Mouse (Mus musculus): ENCODE data around the gene Tamm41. TPM values are rescaled to one million over a fixed set of nuclear protein-coding genes. Genes with fewer than 3 reads are reported as not detected.

Tamm41 gene
- polyA plus RNA-seq, 2 experiments = 16.0 to 27.3 TPM

DNA sequence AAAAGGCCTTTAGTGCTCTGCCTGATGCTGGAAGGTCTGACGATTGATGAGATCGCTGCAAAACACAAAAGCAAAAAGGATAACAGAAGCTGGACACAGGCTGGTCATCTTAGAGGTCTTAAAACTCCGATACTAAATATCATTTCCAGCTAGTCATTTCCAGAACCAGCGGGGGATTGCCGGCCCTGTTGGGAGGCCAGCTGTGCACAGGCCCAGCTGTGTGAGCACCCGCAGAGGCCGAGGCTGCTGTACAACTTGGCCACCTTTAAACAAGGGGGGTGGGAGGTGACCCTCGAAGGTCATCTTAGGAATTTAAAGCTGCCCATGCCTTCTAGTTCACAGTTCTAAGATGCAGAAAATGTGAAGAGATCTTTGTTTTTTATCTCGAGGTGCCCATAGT is 26.9 kb downstream of the Tamm41 start:
- no peaks in the 10 kb centered on the region; the same call in 1 of the 2 replicates for H3K36me3 ChIP-seq (replicated peaks; ENCODE audit: control insufficient read depth, insufficient read depth, low read depth)
- no peak overlapping the region for H3K4me2 ChIP-seq (ENCODE audit: low read depth)
- H3K9ac ChIP-seq (replicated peaks) = no peak overlapping the region
- H3K4me1 ChIP-seq (replicated peaks; ENCODE audit: control insufficient read depth in 2 of 2, insufficient read depth in 2 of 2, low read length in 1 of 2) = no peaks in the 10 kb centered on the region
- ATAC-seq (ENCODE audit: insufficient read depth) (no peak), DNase-seq (ENCODE audit: low read depth in 3 of 3, low spot score in 3 of 3) (no peak)
- H3K27ac ChIP-seq = no peak overlapping the region
- WGBS (ENCODE audit: insufficient replicate concordance) = 76% methylated on average over 9 of the region's 9 CpGs
- no peak for TF ChIP-seq CTCF (IDR thresholded peaks at IDR 0.05; ENCODE audit: low read depth)
- no peak for TF ChIP-seq EP300 (IDR thresholded peaks at IDR 0.05; ENCODE audit: low read depth)
- no peaks in the 10 kb centered on the region for H3K27me3 ChIP-seq (ENCODE audit: control insufficient read depth, insufficient read depth, low read length)
- no peaks in the 10 kb centered on the region for H3K9me3 ChIP-seq (ENCODE audit: control insufficient read depth, low read length)
- no peak overlapping the region for H3K4me3 ChIP-seq (ENCODE audit: insufficient read depth in 1 of 2, low read depth in 2 of 2, low read length in 2 of 2)

GRCm38 (mm10) chr6:115010304-115010703 is 27.4 kb downstream of the Tamm41 start:
- TF ChIP-seq EP300 (IDR thresholded peaks at IDR 0.05; ENCODE audit: low read depth) (no peak), CTCF (IDR thresholded peaks at IDR 0.05; ENCODE audit: low read depth) (no peak)
- no peaks in the 10 kb centered on the region for H3K4me1 ChIP-seq (replicated peaks; ENCODE audit: control insufficient read depth in 2 of 2, insufficient read depth in 2 of 2, low read length in 1 of 2)
- no peak overlapping the region for H3K9ac ChIP-seq (replicated peaks)
- H3K4me3 ChIP-seq (ENCODE audit: insufficient read depth in 1 of 2, low read depth in 2 of 2, low read length in 2 of 2) = no peak overlapping the region
- DNase-seq (ENCODE audit: low read depth in 3 of 3, low spot score in 3 of 3) = no peak
- no peaks in the 10 kb centered on the region for H3K9me3 ChIP-seq (ENCODE audit: control insufficient read depth, low read length)
- H3K4me2 ChIP-seq (ENCODE audit: low read depth) = no peak overlapping the region
- H3K27ac ChIP-seq = no peak overlapping the region
- ATAC-seq (ENCODE audit: insufficient read depth) = no peak
- 79% methylated on average over 9 of the region's 9 CpGs for WGBS (ENCODE audit: insufficient replicate concordance)
- no peaks in the 10 kb centered on the region for H3K27me3 ChIP-seq (ENCODE audit: control insufficient read depth, insufficient read depth, low read length)
- H3K36me3 ChIP-seq (replicated peaks; ENCODE audit: control insufficient read depth, insufficient read depth, low read depth) = no peaks in the 10 kb centered on the region; the same call in 1 of the 2 replicates

DNA sequence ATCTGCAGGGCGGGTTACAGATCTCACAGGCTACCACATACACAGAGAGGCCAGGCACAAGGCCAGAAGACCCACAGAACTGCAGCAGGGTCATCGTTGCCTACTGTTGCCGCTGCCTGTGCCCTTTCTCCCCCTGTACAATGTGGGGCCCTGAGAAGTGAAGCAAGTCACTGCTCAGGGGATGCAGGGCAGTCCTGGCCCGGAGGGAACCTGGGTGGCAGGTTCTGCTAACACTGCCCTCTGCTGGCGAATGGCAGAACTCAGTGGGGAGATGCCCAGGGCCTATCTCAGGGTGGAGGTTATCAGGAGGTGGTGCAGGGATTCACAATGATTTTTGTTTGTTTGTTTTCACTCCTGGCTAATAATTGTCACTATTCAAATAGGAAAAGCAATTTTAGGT is 29.9 kb downstream of the Tamm41 start:
- Histone ChIP-seq H3K27me3 (ENCODE audit: control insufficient read depth, insufficient read depth, low read length) (no peaks in the 10 kb centered on the region), H3K4me1 (replicated peaks; ENCODE audit: control insufficient read depth in 2 of 2, insufficient read depth in 2 of 2, low read length in 1 of 2) (no peaks in the 10 kb centered on the region), H3K4me3 (ENCODE audit: insufficient read depth in 1 of 2, low read depth in 2 of 2, low read length in 2 of 2) (no peak overlapping the region), H3K9ac (replicated peaks) (no peak overlapping the region), H3K36me3 (replicated peaks; ENCODE audit: control insufficient read depth, insufficient read depth, low read depth) (no peaks in the 10 kb centered on the region), H3K4me2 (ENCODE audit: low read depth) (no peak overlapping the region), H3K9me3 (ENCODE audit: control insufficient read depth, low read length) (no peaks in the 10 kb centered on the region), H3K27ac (no peak overlapping the region)
- peak; percentile 10 to 22 (median 14) for DNase-seq (ENCODE audit: low read depth in 3 of 3, low spot score in 3 of 3)
- ATAC-seq (ENCODE audit: insufficient read depth) = no peak
- WGBS (ENCODE audit: insufficient replicate concordance) = 42% methylated on average over 5 of the region's 5 CpGs
- TF ChIP-seq EP300 (IDR thresholded peaks at IDR 0.05; ENCODE audit: low read depth) (no peak), CTCF (IDR thresholded peaks at IDR 0.05; ENCODE audit: low read depth) (peak; percentile 94)

DNA sequence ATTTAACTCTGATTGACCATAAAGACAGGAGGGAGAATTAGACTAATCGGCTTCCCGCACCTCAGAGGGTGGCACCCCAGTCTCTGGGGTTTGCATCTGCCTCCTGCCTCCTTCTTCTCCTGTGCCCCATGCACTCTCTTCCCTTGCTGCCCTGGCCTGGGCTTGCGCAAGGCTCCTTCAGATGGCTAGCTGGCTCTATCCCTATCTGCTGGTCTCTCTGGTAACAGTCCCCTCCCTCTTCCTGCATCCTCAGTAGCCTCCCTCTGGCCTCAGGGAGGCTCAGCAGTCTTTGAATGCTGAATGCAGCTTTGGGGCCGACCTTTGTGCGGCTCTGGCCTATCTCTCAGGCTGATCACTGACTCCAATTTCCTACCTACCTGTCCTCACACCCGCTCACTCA is 30.7 kb downstream of the Tamm41 start:
- DNase-seq (ENCODE audit: low read depth in 3 of 3, low spot score in 3 of 3) (no peak), ATAC-seq (ENCODE audit: insufficient read depth) (no peak)
- H3K27me3 ChIP-seq (ENCODE audit: control insufficient read depth, insufficient read depth, low read length) = no peaks in the 10 kb centered on the region
- no peak overlapping the region for H3K9ac ChIP-seq (replicated peaks)
- no peak overlapping the region for H3K4me2 ChIP-seq (ENCODE audit: low read depth)
- H3K4me1 ChIP-seq (replicated peaks; ENCODE audit: control insufficient read depth in 2 of 2, insufficient read depth in 2 of 2, low read length in 1 of 2) = no peaks in the 10 kb centered on the region
- no peaks in the 10 kb centered on the region for H3K36me3 ChIP-seq (replicated peaks; ENCODE audit: control insufficient read depth, insufficient read depth, low read depth)
- no peak for TF ChIP-seq CTCF (IDR thresholded peaks at IDR 0.05; ENCODE audit: low read depth)
- no peak for TF ChIP-seq EP300 (IDR thresholded peaks at IDR 0.05; ENCODE audit: low read depth)
- no peaks in the 10 kb centered on the region for H3K9me3 ChIP-seq (ENCODE audit: control insufficient read depth, low read length)
- 51% methylated on average over 6 of the region's 6 CpGs for WGBS (ENCODE audit: insufficient replicate concordance)
- H3K27ac ChIP-seq = no peak overlapping the region
- H3K4me3 ChIP-seq (ENCODE audit: insufficient read depth in 1 of 2, low read depth in 2 of 2, low read length in 2 of 2) = no peak overlapping the region

- Histone ChIP-seq H3K4me1 (replicated peaks; ENCODE audit: control insufficient read depth in 2 of 2, insufficient read depth in 2 of 2, low read length in 1 of 2) (no peaks in the 10 kb centered on the region), H3K4me2 (ENCODE audit: low read depth) (no peak overlapping the region), H3K36me3 (replicated peaks; ENCODE audit: control insufficient read depth, insufficient read depth, low read depth) (no peaks in the 10 kb centered on the region), H3K9me3 (ENCODE audit: control insufficient read depth, low read length) (no peaks in the 10 kb centered on the region), H3K4me3 (ENCODE audit: insufficient read depth in 1 of 2, low read depth in 2 of 2, low read length in 2 of 2) (no peak overlapping the region), H3K27ac (no peak overlapping the region), H3K9ac (replicated peaks) (no peak overlapping the region), H3K27me3 (ENCODE audit: control insufficient read depth, insufficient read depth, low read length) (no peaks in the 10 kb centered on the region)
- 55% methylated on average over 3 of the region's 3 CpGs for WGBS (ENCODE audit: insufficient replicate concordance)
- ATAC-seq (ENCODE audit: insufficient read depth) (no peak), DNase-seq (ENCODE audit: low read depth in 3 of 3, low spot score in 3 of 3) (no peak)
- no peak for TF ChIP-seq EP300 (IDR thresholded peaks at IDR 0.05; ENCODE audit: low read depth)
- TF ChIP-seq CTCF (IDR thresholded peaks at IDR 0.05; ENCODE audit: low read depth) = no peak
Measured at GRCm38 (mm10) chr6:115006065-115006464, 31.6 kb downstream of the Tamm41 start.
